In genomic region chr3:157565196-157565595, GRCm38 (mm10) we compare ENCODE assay signal across 9 mouse cellular contexts. TPM values are rescaled to one million over a fixed set of nuclear protein-coding genes. Genes with fewer than 3 reads are reported as not detected.
DNase-seq lines count a peak whose midpoint lies in the region; ATAC-seq lines count a peak whose summit lies in the region.
"Had no signal": no experiment of that assay in that cellular context is flagged by ENCODE, and none has a peak within 500 bp of the region (broad histone marks: within the 10 kb centered on the region; RNA-seq: fewer than 3 reads in every experiment).

No protein-coding gene starts in this region.

- WGBS in midbrain, embryonic 14.5 days = 6% methylated on average over 2 of the region's 2 CpGs
- WGBS in midbrain, embryonic 16.5 days = 7% methylated on average over 2 of the region's 2 CpGs

- H3K9ac ChIP-seq in midbrain, embryonic 14.5 days (replicated peaks; ENCODE audit: low read length) = no peak overlapping the region
- no peak overlapping the region for H3K9ac ChIP-seq in midbrain, embryonic 16.5 days (ENCODE audit: low read depth, low read length)
- H3K9ac ChIP-seq: stomach, embryonic 15.5 days had no signal

- DNase-seq in heart, adult 8-10 months (ENCODE audit: low spot score) = peak; percentile 10
- DNase-seq in heart, adult 9 months (ENCODE audit: low spot score in 2 of 2) = no peak
- peak; percentile 89 for DNase-seq in midbrain, embryonic 14.5 days
- DNase-seq in ZHBTc4 (ENCODE audit: low read depth, low spot score) = peak; percentile 70
- DNase-seq in lung, postnatal 10 days = peak; percentile 55
- no peak for DNase-seq in urinary bladder, postnatal 4 days (ENCODE audit: low spot score in 2 of 2)

- peaks cover 30% of the 10 kb centered on the region for H3K27me3 ChIP-seq in midbrain, embryonic 14.5 days (ENCODE audit: control insufficient read depth, insufficient read depth, low read length)
- peaks cover 27% of the 10 kb centered on the region for H3K27me3 ChIP-seq in midbrain, embryonic 16.5 days (ENCODE audit: control insufficient read depth, insufficient read depth, low read depth, low read length)

- H3K9me3 ChIP-seq in midbrain, embryonic 14.5 days (ENCODE audit: control insufficient read depth, low read length) = no peaks in the 10 kb centered on the region
- H3K9me3 ChIP-seq in midbrain, embryonic 16.5 days (replicated peaks; ENCODE audit: control insufficient read depth, low read length, poor library complexity, severe bottlenecking) = no peaks in the 10 kb centered on the region
- H3K9me3 ChIP-seq: stomach, embryonic 15.5 days had no signal

- H3K4me3 ChIP-seq in midbrain, embryonic 14.5 days (replicated peaks; ENCODE audit: low read depth, low read length) = no peak overlapping the region
- H3K4me3 ChIP-seq in midbrain, embryonic 16.5 days (ENCODE audit: low read depth, low read length) = no peak overlapping the region
- H3K4me3 ChIP-seq: stomach, embryonic 15.5 days had no signal

- no peaks in the 10 kb centered on the region for H3K36me3 ChIP-seq in midbrain, embryonic 14.5 days (ENCODE audit: control insufficient read depth, insufficient read depth, low read length)
- no peaks in the 10 kb centered on the region for H3K36me3 ChIP-seq in midbrain, embryonic 16.5 days (ENCODE audit: control insufficient read depth, insufficient read depth, low read length)
- H3K36me3 ChIP-seq: stomach, embryonic 15.5 days had no signal

- peaks cover 8% of the 10 kb centered on the region; the same call in 1 of the 2 replicates for H3K4me1 ChIP-seq in midbrain, embryonic 14.5 days (ENCODE audit: control insufficient read depth, insufficient read depth, low read length)
- H3K4me1 ChIP-seq in midbrain, embryonic 16.5 days (ENCODE audit: control insufficient read depth, insufficient read depth, low read length) = peaks cover 6% of the 10 kb centered on the region; the same call in 1 of the 2 replicates

- no peak for ATAC-seq in midbrain, embryonic 14.5 days (ENCODE audit: low FRiP score, low TSS enrichment)
- no peak for ATAC-seq in midbrain, embryonic 16.5 days
- no peak for ATAC-seq in erythroid progenitor cell, adult 5-6 weeks (replicated peaks; ENCODE audit: low FRiP score, poor library complexity, severe bottlenecking)

- no peak overlapping the region for H3K4me2 ChIP-seq in midbrain, embryonic 14.5 days (ENCODE audit: low read length)
- H3K4me2 ChIP-seq in midbrain, embryonic 16.5 days (ENCODE audit: low read length) = no peak overlapping the region
- H3K4me2 ChIP-seq: stomach, embryonic 15.5 days had no signal

- H3K27ac ChIP-seq in midbrain, embryonic 14.5 days (replicated peaks; ENCODE audit: low read depth, low read length) = no peak overlapping the region
- H3K27ac ChIP-seq in midbrain, embryonic 16.5 days (ENCODE audit: low read length) = no peak overlapping the region
- H3K27ac ChIP-seq: stomach, embryonic 15.5 days had no signal

RNA-seq across cellular contexts. Expression of gene Ptger3, which starts 1.5 kb away (rescaled TPM):
- total RNA-seq in heart, adult 8-10 months (2022) = under 1 TPM; 0.22 to 0.34 (median 0.28) TPM
- polyA plus RNA-seq in midbrain, embryonic 14.5 days (2014; fragmentation: Nextera tagmentation; extraction: Ambion mirVana) = 2.0 and 2.6 TPM in 2 replicates
- 4.5 and 5.7 TPM in 2 replicates for polyA plus RNA-seq in midbrain, embryonic 16.5 days (2015; fragmentation: Nextera tagmentation; extraction: Ambion mirVana)
- total RNA-seq in erythroid progenitor cell, adult 5-6 weeks (2015; ENCODE audit: low replicate concordance) = 0.84 and 6.1 TPM in 2 replicates
- 2.1 and 3.0 TPM in 2 replicates for total RNA-seq in erythroid progenitor cell, adult 5-6 weeks (2017; ENCODE audit: low replicate concordance)

RNA-seq across cellular contexts. Expression of gene Zranb2, which starts 31.2 kb away (rescaled TPM):
- total RNA-seq in heart, adult 8-10 months (2022) = 10 to 100 TPM; 38.5 to 46.6 (median 41.1) TPM
- 120 and 121 TPM in 2 replicates for polyA plus RNA-seq in midbrain, embryonic 14.5 days (2014; fragmentation: Nextera tagmentation; extraction: Ambion mirVana)
- 106 and 112 TPM in 2 replicates for polyA plus RNA-seq in midbrain, embryonic 16.5 days (2015; fragmentation: Nextera tagmentation; extraction: Ambion mirVana)
- 55.9 and 77.5 TPM in 2 replicates for total RNA-seq in erythroid progenitor cell, adult 5-6 weeks (2015; ENCODE audit: low replicate concordance)
- total RNA-seq in erythroid progenitor cell, adult 5-6 weeks (2017; ENCODE audit: low replicate concordance) = 112 and 115 TPM in 2 replicates

Comparison
In these comparisons a context has a peak if more than half of its experiments do, and no peak if none do; other contexts are left out.
1. DNase-seq: peak in heart, adult 8-10 months (single experiment), midbrain, embryonic 14.5 days (single experiment), ZHBTc4 (single experiment) and lung, postnatal 10 days (single experiment); none in heart, adult 9 months (0 of 2) and urinary bladder, postnatal 4 days (0 of 2).